Mouse (Mus musculus) heart, embryonic 14.5 days (tissue): Measurements from ENCODE around the gene Ccdc39. TPM values are rescaled to one million over a fixed set of nuclear protein-coding genes. Genes with fewer than 3 reads are reported as not detected.

ENCODE experiments used
- ATAC-seq: fragments of 200-750 bp; cut with Nextera tagmentation; 2 replicates; pipeline ENCODE4 v1.8.0; 2017; ENCODE audit warnings: low read depth, moderate TSS enrichment; ENCODE audit not compliant: insufficient number of reproducible peaks, insufficient read depth, low FRiP score
- H3K27ac ChIP-seq, 2 experiments: fragments of 200-500 bp in 1 of 2; fragments of 300-500 bp in 1 of 2; sonication (generic) in 1 of 2; replicated peaks in 1 of 2; 2 replicates each; pipeline ENCODE4 v1.5.1; 2012 to 2014; ENCODE audit warnings: low read depth in 2 of 2, low read length in 2 of 2, control low read depth in 1 of 2, mild to moderate bottlenecking in 1 of 2, mixed read lengths in 1 of 2; ENCODE audit not compliant: control insufficient read depth in 1 of 2, insufficient read depth in 1 of 2
- H3K27me3 ChIP-seq: fragments of 300-500 bp; sonication (generic); 2 replicates; pipeline ENCODE4 v1.6.1; 2014; ENCODE audit warnings: mild to moderate bottlenecking, low read length, control low read depth; ENCODE audit not compliant: control insufficient read depth, insufficient read depth
- H3K36me3 ChIP-seq: fragments of 300-500 bp; sonication (generic); 2 replicates; pipeline ENCODE4 v1.6.1; 2014; ENCODE audit warnings: mild to moderate bottlenecking, control low read depth, low read length, mixed read lengths; ENCODE audit not compliant: control insufficient read depth, insufficient read depth
- H3K4me1 ChIP-seq, 2 experiments: fragments of 200-500 bp in 1 of 2; fragments of 300-500 bp in 1 of 2; sonication (generic) in 1 of 2; 2 replicates each; pipeline ENCODE4 v1.6.1; 2012 to 2014; ENCODE audit warnings: low read length in 2 of 2, control low read depth in 1 of 2, mixed read lengths in 1 of 2; ENCODE audit not compliant: control insufficient read depth in 2 of 2, insufficient read depth in 2 of 2
- H3K4me2 ChIP-seq: fragments of 300-500 bp; sonication (generic); 2 replicates; pipeline ENCODE4 v1.6.1; 2014; ENCODE audit warnings: mild to moderate bottlenecking, low read length
- H3K4me3 ChIP-seq, 2 experiments: fragments of 200-500 bp in 1 of 2; fragments of 300-500 bp in 1 of 2; sonication (generic) in 1 of 2; 2 replicates each; pipeline ENCODE4 v1.5.1; 2012 to 2014; ENCODE audit warnings: low read length in 2 of 2, mild to moderate bottlenecking in 2 of 2, control low read depth in 1 of 2, low read depth in 1 of 2, moderate library complexity in 1 of 2; ENCODE audit not compliant: control insufficient read depth in 1 of 2, insufficient read depth in 1 of 2
- H3K9ac ChIP-seq: fragments of 300-500 bp; sonication (generic); 2 replicates; pipeline ENCODE4 v1.6.1; 2014; ENCODE audit warnings: mild to moderate bottlenecking, low read length
- H3K9me3 ChIP-seq: fragments of 300-500 bp; sonication (generic); 2 replicates; pipeline ENCODE4 v1.6.1; 2016; ENCODE audit warnings: low read length, control low read depth; ENCODE audit not compliant: control insufficient read depth
- WGBS: fragments of 180-500 bp; shearing (Covaris S2); extraction: QIAGEN DNeasy Blood & Tissue Kit; methylation state at CpG from one replicate; pipeline ENCODE4 v1.1.7; 2014; 5-methylcytosine and 5-hydroxymethylcytosine counted together
- polyA plus RNA-seq: library from polyadenylated mRNA; unstranded; fragments of >200 nt; fragmentation: Nextera tagmentation; extraction: Ambion mirVana; gene quantifications from 2 replicates; pipeline ENCODE4 v1.2.1, GENCODE M21; 2014

The Ccdc39 gene
- polyA plus RNA-seq, 1 experiment from 2014 or later, result 1.2 TPM

DNA sequence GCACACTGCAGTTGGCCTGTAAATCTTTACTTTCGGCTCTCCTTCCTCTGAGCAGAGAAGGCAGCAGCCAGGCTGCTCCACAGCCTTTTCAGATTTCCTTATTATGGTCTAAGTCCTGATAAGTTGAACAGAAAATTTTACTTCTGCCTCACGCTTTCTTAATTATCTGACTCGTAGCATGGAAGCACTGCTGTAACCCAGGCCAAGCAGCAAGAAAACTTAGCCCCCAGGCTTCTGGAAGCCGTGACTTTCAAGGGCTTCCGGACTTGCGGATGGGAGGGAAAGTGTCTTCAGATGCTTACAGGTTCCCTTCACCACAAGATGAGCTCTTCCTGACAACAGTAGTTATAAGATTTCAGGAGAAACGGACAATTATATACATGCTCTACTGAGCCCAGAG is 29.7 kb upstream of the Ccdc39 start:
- 71% methylated on average over 7 of the region's 7 CpGs for WGBS

DNA sequence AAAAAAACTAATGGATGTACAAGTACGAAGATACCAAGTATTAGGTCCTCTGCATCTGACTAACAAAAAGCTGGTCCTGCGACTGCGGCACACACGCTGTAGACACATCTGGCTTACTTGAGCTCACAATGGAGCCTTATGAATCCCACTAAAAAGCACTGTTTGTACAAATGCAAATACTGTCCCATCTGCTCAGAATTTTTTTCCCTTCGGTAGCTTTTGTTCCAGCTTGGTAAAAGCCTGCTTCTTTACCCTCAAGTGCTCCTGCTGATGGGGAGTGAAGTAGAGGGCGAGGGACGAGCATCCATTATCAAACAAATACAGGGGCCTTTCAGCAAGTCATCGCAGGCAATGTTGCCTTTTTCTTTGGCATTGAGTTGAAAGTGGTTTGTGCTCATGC is 29.3 kb upstream of the Ccdc39 start:
- WGBS, result 79% methylated on average over 8 of the region's 8 CpGs
- H3K4me3 ChIP-seq, result no peak overlapping the region
- no peaks in the 10 kb centered on the region for H3K36me3 ChIP-seq
- 0 out of 4 replicates have a peak, but pooled peaks cover 0 to 2% of the 10 kb centered on the region in 2 experiments for H3K4me1 ChIP-seq
- ATAC-seq, result no peak
- no peak overlapping the region for H3K9ac ChIP-seq
- H3K4me2 ChIP-seq, result no peak overlapping the region
- H3K27ac ChIP-seq, result no peak overlapping the region
- no peaks in the 10 kb centered on the region for H3K27me3 ChIP-seq
- no peaks in the 10 kb centered on the region for H3K9me3 ChIP-seq

More for the DNA sequence above, 29.7 kb upstream of the Ccdc39 start:
- Histone ChIP-seq H3K4me1 (0 out of 4 replicates have a peak, but pooled peaks cover 0 to 2% of the 10 kb centered on the region in 2 experiments), H3K9me3 (no peaks in the 10 kb centered on the region), H3K4me3 (no peak overlapping the region), H3K27ac (no peak overlapping the region), H3K36me3 (no peaks in the 10 kb centered on the region), H3K9ac (no peak overlapping the region), H3K4me2 (no peak overlapping the region), H3K27me3 (no peaks in the 10 kb centered on the region)
- no peak for ATAC-seq

DNA sequence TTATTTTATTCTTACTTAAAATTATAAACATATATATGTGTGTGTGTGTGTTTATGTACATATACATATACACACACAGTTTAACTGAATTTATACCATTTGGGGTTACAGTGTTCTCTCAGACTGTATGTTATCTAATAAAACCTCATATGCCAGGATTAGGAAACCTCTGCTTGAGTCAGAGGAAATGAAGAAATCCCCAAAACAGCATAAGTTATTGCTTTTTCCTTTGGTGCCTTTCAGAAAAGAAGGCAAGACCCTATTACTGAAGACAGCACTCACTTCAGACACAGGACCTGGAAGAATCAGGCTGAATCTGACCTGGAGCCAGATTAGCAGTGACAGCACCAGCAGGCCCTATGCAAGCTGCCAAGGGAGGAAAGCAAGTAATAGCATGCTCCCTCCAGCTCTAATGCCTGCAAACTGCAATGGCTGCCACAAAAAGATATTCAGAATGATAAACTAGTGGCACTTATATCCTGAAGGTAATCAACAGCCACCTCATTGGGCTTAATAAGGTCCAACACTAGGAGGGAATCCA is 20.0 kb upstream of the Ccdc39 start:
- ATAC-seq, result no peak
- Histone ChIP-seq H3K27me3 (no peaks in the 10 kb centered on the region), H3K4me3 (no peak overlapping the region), H3K4me2 (no peak overlapping the region), H3K9ac (no peak overlapping the region), H3K36me3 (no peaks in the 10 kb centered on the region), H3K9me3 (no peaks in the 10 kb centered on the region), H3K4me1 (no peaks in the 10 kb centered on the region), H3K27ac (no peak overlapping the region)

DNA sequence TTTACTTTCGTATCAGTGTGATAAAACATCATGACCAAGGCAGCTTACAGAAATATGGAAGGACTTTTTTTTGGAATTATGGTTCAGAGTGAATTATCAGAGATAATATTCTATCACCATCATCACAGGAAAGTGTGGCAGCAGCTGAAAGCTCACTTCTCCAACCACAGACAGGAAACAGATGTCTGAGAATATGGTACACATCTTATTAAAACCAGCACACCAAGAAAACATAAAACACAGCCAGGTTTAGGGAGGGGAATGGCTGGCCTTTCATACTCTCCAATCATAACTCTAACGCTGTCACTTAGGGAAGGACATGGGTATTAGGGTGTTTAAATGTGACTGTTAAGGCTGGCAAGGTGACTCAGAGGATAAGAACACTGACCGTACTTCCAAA is 14.8 kb upstream of the Ccdc39 start:
- ATAC-seq, result no peak

DNA sequence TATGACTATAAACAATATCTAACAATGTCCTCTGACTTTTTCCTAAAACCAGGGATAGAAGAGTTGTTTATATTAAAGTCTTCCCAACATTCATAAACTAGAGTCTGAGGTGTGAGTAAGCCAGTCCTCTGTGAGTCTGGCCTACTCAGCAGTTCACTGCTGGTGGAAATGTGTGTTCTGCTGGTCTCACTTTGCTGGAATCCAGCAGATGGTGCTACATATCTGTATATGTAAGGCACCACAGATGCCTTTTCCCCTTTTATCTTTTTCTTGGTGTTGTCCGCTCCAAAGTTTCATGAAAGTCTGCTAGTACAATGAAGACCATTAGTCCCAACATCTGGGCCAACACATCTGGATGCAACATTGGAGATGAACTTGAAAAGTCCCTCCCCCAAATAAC is 9.0 kb upstream of the Ccdc39 start:
- ATAC-seq, result no peak
- no peaks in the 10 kb centered on the region for H3K27me3 ChIP-seq
- no peak overlapping the region for H3K4me3 ChIP-seq
- no peaks in the 10 kb centered on the region for H3K36me3 ChIP-seq
- no peak overlapping the region for H3K27ac ChIP-seq
- no peaks in the 10 kb centered on the region for H3K9me3 ChIP-seq
- no peak overlapping the region for H3K9ac ChIP-seq
- no peaks in the 10 kb centered on the region for H3K4me1 ChIP-seq
- WGBS, result 56% methylated on average over 1 of the region's 1 CpGs
- H3K4me2 ChIP-seq, result no peak overlapping the region

More for the DNA sequence above, 14.8 kb upstream of the Ccdc39 start:
- Histone ChIP-seq H3K36me3 (no peaks in the 10 kb centered on the region), H3K27ac (no peak overlapping the region), H3K4me2 (no peak overlapping the region), H3K9ac (no peak overlapping the region), H3K27me3 (no peaks in the 10 kb centered on the region), H3K9me3 (no peaks in the 10 kb centered on the region), H3K4me3 (no peak overlapping the region), H3K4me1 (no peaks in the 10 kb centered on the region)
- 82% methylated on average over 3 of the region's 3 CpGs for WGBS

DNA sequence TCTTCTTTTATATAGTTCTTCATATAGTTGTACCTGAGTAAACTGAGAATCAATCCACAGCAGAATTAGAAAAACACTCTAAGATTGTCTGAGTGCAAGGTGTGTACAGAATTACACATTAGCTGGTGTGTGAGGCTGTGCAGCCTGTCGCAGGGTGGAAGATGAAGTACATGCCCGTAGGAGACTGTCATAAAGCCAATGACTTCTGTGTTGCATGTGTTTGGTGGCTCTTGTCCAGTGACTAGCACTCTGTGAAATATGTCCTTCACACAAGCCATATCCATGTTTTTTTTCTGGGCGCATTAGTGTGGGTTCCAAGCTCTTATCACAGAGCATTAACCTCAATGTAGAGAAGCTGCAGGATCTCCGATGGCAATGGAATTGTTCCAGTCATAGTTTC is 6.7 kb upstream of the Ccdc39 start:
- Histone ChIP-seq H3K36me3 (no peaks in the 10 kb centered on the region), H3K4me2 (no peak overlapping the region), H3K4me1 (no peaks in the 10 kb centered on the region), H3K4me3 (no peak overlapping the region), H3K27ac (no peak overlapping the region), H3K27me3 (no peaks in the 10 kb centered on the region), H3K9ac (no peak overlapping the region), H3K9me3 (no peaks in the 10 kb centered on the region)
- WGBS, result 73% methylated on average over 4 of the region's 4 CpGs
- ATAC-seq, result no peak

DNA sequence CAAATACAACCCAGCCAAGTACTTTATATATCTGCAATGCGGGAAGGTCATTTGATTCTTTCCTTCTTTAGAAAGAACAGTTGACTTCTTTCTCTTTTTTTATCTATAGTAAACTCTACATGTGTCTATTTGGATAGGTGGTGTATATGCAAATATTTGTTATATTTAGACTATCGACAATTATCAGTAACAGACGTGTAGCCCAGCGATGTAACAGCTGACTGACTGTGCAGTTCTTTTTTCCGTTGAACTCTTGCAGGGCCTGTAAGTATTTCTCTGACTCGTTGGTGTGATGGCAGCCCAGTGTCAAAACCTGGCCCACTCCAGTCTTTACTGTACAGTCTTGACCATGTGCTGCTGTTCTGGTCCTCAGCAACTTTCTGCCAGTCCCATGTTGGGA is 2.5 kb upstream of the Ccdc39 start:
- Histone ChIP-seq H3K4me3 (no peak overlapping the region), H3K27ac (no peak overlapping the region), H3K27me3 (no peaks in the 10 kb centered on the region), H3K4me2 (no peak overlapping the region), H3K9me3 (no peaks in the 10 kb centered on the region), H3K36me3 (no peaks in the 10 kb centered on the region), H3K4me1 (peaks cover 0 to 3% of the 10 kb centered on the region in 2 experiments; a peak in 2 of 4 replicates), H3K9ac (no peak overlapping the region)
- ATAC-seq, result no peak
- WGBS, result 61% methylated on average over 6 of the region's 6 CpGs

DNA sequence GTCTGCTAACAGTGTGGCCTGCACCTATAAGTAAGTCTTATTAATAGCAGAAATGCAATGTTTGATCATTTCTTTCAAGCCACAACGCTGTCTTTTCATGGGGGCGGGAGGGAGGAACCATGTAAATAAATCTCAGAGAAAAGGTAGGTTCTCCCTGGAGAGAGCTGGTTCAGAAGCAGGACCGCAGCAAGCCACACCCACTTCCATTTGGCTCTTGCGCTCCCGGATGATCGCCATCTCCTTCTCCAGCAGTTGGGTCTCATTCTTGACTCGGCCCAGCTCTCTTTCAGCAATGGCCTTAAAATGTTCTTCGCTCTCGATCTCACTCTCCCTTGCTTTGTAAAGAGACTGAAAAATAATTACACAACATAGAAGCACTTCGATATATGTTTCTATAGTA is 5.2 kb downstream of the Ccdc39 start:
- Histone ChIP-seq H3K36me3 (no peaks in the 10 kb centered on the region), H3K9ac (no peak overlapping the region), H3K4me2 (peak overlapping the region; percentile 33), H3K4me1 (peaks cover 6 to 10% of the 10 kb centered on the region in 2 experiments), H3K27me3 (no peaks in the 10 kb centered on the region), H3K9me3 (no peaks in the 10 kb centered on the region), H3K27ac (no peak overlapping the region), H3K4me3 (peak overlapping the region in 1 of 2 experiments; percentile 2; a peak in 1 of 4 replicates)
- no peak for ATAC-seq
- 44% methylated on average over 10 of the region's 10 CpGs for WGBS
